Mouse (Mus musculus) hindbrain, embryonic 12.5 days (tissue): ENCODE data around the gene Ptpa. TPM values are rescaled to one million over a fixed set of nuclear protein-coding genes. Genes with fewer than 3 reads are reported as not detected.

Source experiments
- ATAC-seq: fragments of 200-750 bp; cut with Nextera tagmentation; 2 replicates; pipeline ENCODE4 v1.8.0; 2017; ENCODE audit warnings: moderate TSS enrichment; ENCODE audit not compliant: low FRiP score
- H3K27ac ChIP-seq: fragments of 300-500 bp; sonication (generic); 2 replicates; pipeline ENCODE4 v1.5.1; 2016; ENCODE audit warnings: mild to moderate bottlenecking
- H3K27me3 ChIP-seq: fragments of 300-500 bp; sonication (generic); 2 replicates; pipeline ENCODE4 v1.6.1; 2016; ENCODE audit warnings: mild to moderate bottlenecking
- H3K36me3 ChIP-seq: fragments of 300-500 bp; sonication (generic); 2 replicates; pipeline ENCODE4 v1.6.1; 2016; ENCODE audit warnings: mild to moderate bottlenecking
- H3K4me1 ChIP-seq: fragments of 300-500 bp; sonication (generic); 2 replicates; pipeline ENCODE4 v1.6.1; 2016
- H3K4me2 ChIP-seq: fragments of 300-500 bp; sonication (generic); replicated peaks from 2 replicates; pipeline ENCODE4 v1.6.1; 2016; ENCODE audit warnings: mild to moderate bottlenecking
- H3K4me3 ChIP-seq: fragments of 300-500 bp; sonication (generic); 2 replicates; pipeline ENCODE4 v1.5.1; 2016; ENCODE audit warnings: mild to moderate bottlenecking
- H3K9ac ChIP-seq: fragments of 300-500 bp; sonication (generic); 2 replicates; pipeline ENCODE4 v1.6.1; 2016; ENCODE audit warnings: mild to moderate bottlenecking, moderate library complexity
- H3K9me3 ChIP-seq: fragments of 300-500 bp; sonication (generic); replicated peaks from 2 replicates; pipeline ENCODE4 v1.6.1; 2016; ENCODE audit warnings: mild to moderate bottlenecking
- WGBS: fragments of 180-500 bp; shearing (Covaris S2); methylation state at CpG from one replicate; pipeline ENCODE4 v1.1.7; 2016; 5-methylcytosine and 5-hydroxymethylcytosine counted together
- polyA plus RNA-seq: library from polyadenylated mRNA; unstranded; fragments of >200 nt; fragmentation: Nextera tagmentation; extraction: Ambion mirVana; gene quantifications from 2 replicates; pipeline ENCODE4 v1.2.1, GENCODE M21; 2016

Ptpa gene
- polyA plus RNA-seq, 1 experiment from 2014 or later, result 133 TPM

DNA sequence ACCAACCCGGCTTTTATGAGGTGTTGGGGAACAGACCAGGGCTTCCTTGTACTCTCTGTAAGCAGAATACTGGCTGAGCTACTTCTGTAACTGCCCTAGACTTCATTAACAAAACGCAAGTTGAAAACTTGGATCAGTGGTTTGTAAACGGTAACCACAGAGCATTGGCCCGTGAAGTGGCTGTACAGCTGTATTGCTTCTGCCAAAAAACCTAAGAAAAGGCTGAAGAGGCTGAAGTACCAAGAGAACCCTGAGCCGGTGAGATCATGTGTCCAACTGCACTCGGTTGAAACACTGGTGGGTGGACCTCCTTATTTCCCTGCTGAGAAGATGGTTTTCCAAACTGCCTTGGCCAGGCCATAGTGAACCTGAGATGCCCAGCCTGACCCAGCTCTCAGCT lies 42.5 kb downstream of the Ptpa start:
- H3K36me3 ChIP-seq, result 0 out of 2 replicates have a peak, but pooled peaks cover 3% of the 10 kb centered on the region
- no peak for ATAC-seq
- no peaks in the 10 kb centered on the region for H3K27me3 ChIP-seq
- H3K4me2 ChIP-seq, result no peak overlapping the region
- WGBS, result 84% methylated on average over 6 of the region's 6 CpGs
- H3K9ac ChIP-seq, result no peak overlapping the region
- peaks cover 17% of the 10 kb centered on the region for H3K4me1 ChIP-seq
- no peak overlapping the region for H3K27ac ChIP-seq
- no peaks in the 10 kb centered on the region for H3K9me3 ChIP-seq
- no peak overlapping the region for H3K4me3 ChIP-seq

DNA sequence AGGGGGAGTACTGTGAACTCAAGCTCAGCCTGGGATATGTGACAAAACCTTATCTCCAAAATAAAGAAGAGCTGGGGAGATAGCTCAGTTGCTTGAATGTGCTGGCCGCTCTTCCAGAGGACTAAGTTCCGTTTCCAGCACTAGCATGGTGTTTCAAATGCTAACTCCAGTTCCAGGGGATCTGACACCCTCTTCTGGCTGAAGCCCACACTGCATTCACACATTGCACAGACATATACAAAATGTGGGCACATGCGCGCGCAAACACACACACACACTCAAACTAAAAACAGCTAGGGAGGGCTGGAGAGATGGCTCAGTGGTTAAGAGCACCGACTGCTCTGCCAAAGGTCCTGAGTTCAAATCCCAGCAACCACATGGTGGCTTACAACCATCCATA lies 43.4 kb downstream of the Ptpa start:
- peaks cover 26% of the 10 kb centered on the region for H3K4me1 ChIP-seq

GRCm38 (mm10) chr2:30463341-30463761 lies 47.5 kb downstream of the Ptpa start:
- Histone ChIP-seq H3K27ac (no peak overlapping the region), H3K4me3 (no peak overlapping the region), H3K36me3 (no peaks in the 10 kb centered on the region), H3K9me3 (no peaks in the 10 kb centered on the region), H3K4me2 (peak overlapping the region; percentile 46), H3K27me3 (no peaks in the 10 kb centered on the region), H3K9ac (no peak overlapping the region), H3K4me1 (peaks cover 23% of the 10 kb centered on the region)
- ATAC-seq, result no peak
- WGBS, result 25% methylated on average over 5 of the region's 5 CpGs

More for the DNA sequence above, 43.4 kb downstream of the Ptpa start:
- 91% methylated on average over 6 of the region's 6 CpGs for WGBS
- Histone ChIP-seq H3K4me2 (no peak overlapping the region), H3K27ac (no peak overlapping the region), H3K36me3 (0 out of 2 replicates have a peak, but pooled peaks cover 3% of the 10 kb centered on the region), H3K27me3 (no peaks in the 10 kb centered on the region), H3K4me3 (no peak overlapping the region), H3K9me3 (no peaks in the 10 kb centered on the region), H3K9ac (no peak overlapping the region)
- no peak for ATAC-seq

- Histone ChIP-seq H3K4me1 (peaks cover 27% of the 10 kb centered on the region), H3K27ac (0 out of 2 replicates have a peak overlapping the region, but pooled peaks have one; percentile 46), H3K4me3 (peak overlapping the region; percentile 16), H3K9ac (no peak overlapping the region), H3K9me3 (no peaks in the 10 kb centered on the region), H3K27me3 (no peaks in the 10 kb centered on the region), H3K4me2 (peak overlapping the region; percentile 46), H3K36me3 (no peaks in the 10 kb centered on the region)
- ATAC-seq, result peak; percentile 76
- WGBS, result 4% methylated on average over 9 of the region's 9 CpGs
These were observed 48.1 kb downstream of the Ptpa start for GRCm38 (mm10) chr2:30463904-30464330.

- Histone ChIP-seq H3K4me3 (peak overlapping the region; percentile 16; the same call in 1 of the 2 replicates), H3K9me3 (no peaks in the 10 kb centered on the region), H3K27me3 (no peaks in the 10 kb centered on the region), H3K4me2 (peak overlapping the region; percentile 46), H3K9ac (no peak overlapping the region), H3K4me1 (peaks cover 32% of the 10 kb centered on the region), H3K36me3 (no peaks in the 10 kb centered on the region), H3K27ac (no peak overlapping the region)
- no peak for ATAC-seq
- WGBS, result 65% methylated on average over 5 of the region's 5 CpGs
These were observed 48.6 kb downstream of the Ptpa start for GRCm38 (mm10) chr2:30464411-30464810.

- Histone ChIP-seq H3K36me3 (no peaks in the 10 kb centered on the region), H3K9ac (no peak overlapping the region), H3K4me2 (no peak overlapping the region), H3K4me1 (peaks cover 50% of the 10 kb centered on the region), H3K27ac (no peak overlapping the region), H3K27me3 (no peaks in the 10 kb centered on the region), H3K4me3 (no peak overlapping the region), H3K9me3 (no peaks in the 10 kb centered on the region)
- no peak for ATAC-seq
- WGBS, result 61% methylated on average over 4 of the region's 4 CpGs
These were observed 50.9 kb downstream of the Ptpa start for GRCm38 (mm10) chr2:30466787-30467186.

GRCm38 (mm10) chr2:30469009-30469408 lies 53.2 kb downstream of the Ptpa start:
- no peaks in the 10 kb centered on the region for H3K9me3 ChIP-seq
- H3K27me3 ChIP-seq, result no peaks in the 10 kb centered on the region
- peak overlapping the region; percentile 89 for H3K4me2 ChIP-seq
- ATAC-seq, result no peak
- no peaks in the 10 kb centered on the region for H3K36me3 ChIP-seq
- H3K4me1 ChIP-seq, result peaks cover 37% of the 10 kb centered on the region
- H3K4me3 ChIP-seq, result no peak overlapping the region
- peak overlapping the region; percentile 49; the same call in 1 of the 2 replicates for H3K27ac ChIP-seq
- peak overlapping the region; percentile 82 for H3K9ac ChIP-seq
- 50% methylated on average over 6 of the region's 6 CpGs for WGBS

DNA sequence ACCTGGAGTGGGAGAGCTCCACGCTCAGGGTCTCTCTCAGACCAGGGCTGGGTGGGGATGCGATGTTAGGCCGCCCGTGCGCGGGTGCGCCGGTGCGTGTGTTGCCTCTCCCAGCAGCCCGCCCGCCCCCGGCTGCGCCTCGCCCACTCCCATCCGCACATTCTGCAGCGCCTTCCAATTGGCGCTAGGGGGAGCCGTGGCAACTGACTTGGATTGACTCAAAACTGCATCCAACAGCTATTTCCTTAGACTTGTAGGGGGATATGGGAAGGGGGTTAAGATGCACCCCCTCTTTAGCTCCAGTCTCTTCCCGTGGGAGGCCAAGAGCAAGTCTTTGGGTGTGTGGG lies 53.9 kb downstream of the Ptpa start:
- peak; percentile 9 for ATAC-seq
- peak overlapping the region; percentile 82 for H3K9ac ChIP-seq
- H3K36me3 ChIP-seq, result no peaks in the 10 kb centered on the region
- H3K27ac ChIP-seq, result peak overlapping the region; percentile 95
- WGBS, result under 1% methylated on average over 19 of the region's 19 CpGs
- peaks cover 36% of the 10 kb centered on the region for H3K4me1 ChIP-seq
- H3K4me2 ChIP-seq, result peak overlapping the region; percentile 89
- H3K9me3 ChIP-seq, result no peaks in the 10 kb centered on the region
- no peaks in the 10 kb centered on the region for H3K27me3 ChIP-seq
- peak overlapping the region; percentile 95 for H3K4me3 ChIP-seq

GRCm38 (mm10) chr2:30470143-30470946 lies 54.5 kb downstream of the Ptpa start:
- no peak for ATAC-seq
- Histone ChIP-seq H3K27ac (peak overlapping the region; percentile 95), H3K4me2 (peak overlapping the region; percentile 89), H3K4me1 (peaks cover 40% of the 10 kb centered on the region), H3K36me3 (no peaks in the 10 kb centered on the region), H3K9me3 (no peaks in the 10 kb centered on the region), H3K9ac (peak overlapping the region; percentile 82), H3K27me3 (peaks cover 3% of the 10 kb centered on the region; the same call in 1 of the 2 replicates), H3K4me3 (peak overlapping the region; percentile 95)
- WGBS, result under 1% methylated on average over 46 of the region's 46 CpGs

GRCm38 (mm10) chr2:30471051-30471450 lies 55.2 kb downstream of the Ptpa start:
- peaks cover 40% of the 10 kb centered on the region for H3K4me1 ChIP-seq
- H3K9me3 ChIP-seq, result no peaks in the 10 kb centered on the region
- H3K36me3 ChIP-seq, result no peaks in the 10 kb centered on the region
- H3K4me3 ChIP-seq, result peak overlapping the region; percentile 95
- 3% methylated on average over 7 of the region's 8 CpGs for WGBS
- ATAC-seq, result no peak
- peaks cover 7% of the 10 kb centered on the region; the same call in 1 of the 2 replicates for H3K27me3 ChIP-seq
- peak overlapping the region; percentile 99 for H3K9ac ChIP-seq
- H3K27ac ChIP-seq, result peak overlapping the region; percentile 95
- H3K4me2 ChIP-seq, result peak overlapping the region; percentile 89

DNA sequence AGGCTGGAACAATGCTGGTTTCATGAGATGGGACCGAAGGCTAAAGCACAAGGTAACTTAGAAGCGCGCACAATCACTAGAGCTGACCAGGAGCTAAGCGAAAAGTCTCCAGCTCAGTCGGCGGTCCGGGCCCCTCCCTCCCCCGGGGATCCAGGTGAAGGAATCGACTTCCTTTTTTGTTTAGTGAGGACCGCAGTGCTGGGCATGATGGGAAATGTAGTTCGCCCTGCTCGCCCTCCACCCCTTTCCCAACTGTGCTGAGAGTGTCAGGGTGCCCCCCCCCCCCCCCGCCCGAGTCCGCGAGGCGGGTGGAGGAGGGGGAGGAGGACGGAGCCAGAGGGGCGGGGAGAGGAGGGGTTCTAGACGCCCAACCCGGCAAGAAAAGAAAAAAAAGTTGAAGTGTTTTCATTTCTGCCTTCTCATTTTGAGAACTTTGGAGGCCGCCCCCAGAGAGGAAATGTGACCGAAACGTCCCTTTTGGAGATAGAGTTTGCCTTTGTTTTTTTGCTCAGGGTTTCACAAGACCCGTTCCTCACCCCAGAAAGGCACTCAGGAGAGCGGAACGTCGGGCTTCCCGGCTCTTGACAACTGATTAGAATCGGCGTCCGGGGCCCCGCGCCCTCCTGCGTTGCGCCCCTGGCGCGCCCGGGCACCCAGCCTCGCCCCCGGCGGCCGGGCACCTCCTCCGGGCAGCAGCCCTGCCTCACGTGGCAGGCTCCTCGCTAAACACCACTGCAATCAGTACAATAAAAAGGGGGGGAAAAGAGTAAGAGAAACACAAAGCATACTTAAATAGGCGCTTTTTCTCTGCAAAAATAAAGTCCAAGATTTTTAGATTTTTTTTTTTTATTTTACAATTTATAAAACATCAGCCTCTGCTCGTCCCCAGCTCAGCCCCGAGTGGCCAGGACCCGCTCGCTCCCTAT lies 56.2 kb downstream of the Ptpa start:
- Histone ChIP-seq H3K4me2 (peak overlapping the region; percentile 89), H3K4me1 (peaks cover 40% of the 10 kb centered on the region), H3K9ac (peak overlapping the region; percentile 99), H3K9me3 (no peaks in the 10 kb centered on the region), H3K4me3 (peak overlapping the region; percentile 95), H3K27ac (peak overlapping the region; percentile 95), H3K36me3 (no peaks in the 10 kb centered on the region), H3K27me3 (peaks cover 7% of the 10 kb centered on the region; the same call in 1 of the 2 replicates)
- no peak for ATAC-seq
- under 1% methylated on average over 49 of the region's 51 CpGs for WGBS
